Mouse (Mus musculus) midbrain, embryonic 16.5 days (tissue): ENCODE measurements around the gene Pdlim4. TPM values are rescaled to one million over a fixed set of nuclear protein-coding genes. Genes with fewer than 3 reads are reported as not detected.

Experiments used
- ATAC-seq: fragments of 200-750 bp; cut with Nextera tagmentation; 2 replicates; pipeline ENCODE4 v1.8.0; 2017; ENCODE audit warnings: moderate TSS enrichment
- H3K27ac ChIP-seq: fragments of 300-500 bp; sonication (generic); 2 replicates; pipeline ENCODE4 v1.5.1; 2014; ENCODE audit warnings: mild to moderate bottlenecking, low read length, mixed read lengths
- H3K27me3 ChIP-seq: fragments of 300-500 bp; sonication (generic); 2 replicates; pipeline ENCODE4 v1.6.1; 2014; ENCODE audit warnings: low read depth, low read length, mixed read lengths; ENCODE audit not compliant: control insufficient read depth, insufficient read depth
- H3K36me3 ChIP-seq: fragments of 300-500 bp; sonication (generic); 2 replicates; pipeline ENCODE4 v1.6.1; 2014; ENCODE audit warnings: mild to moderate bottlenecking, low read length, moderate library complexity, mixed read lengths; ENCODE audit not compliant: control insufficient read depth, insufficient read depth
- H3K4me1 ChIP-seq: fragments of 300-500 bp; sonication (generic); 2 replicates; pipeline ENCODE4 v1.6.1; 2014; ENCODE audit warnings: mild to moderate bottlenecking, low read length, mixed read lengths; ENCODE audit not compliant: control insufficient read depth, insufficient read depth
- H3K4me2 ChIP-seq: fragments of 300-500 bp; sonication (generic); 2 replicates; pipeline ENCODE4 v1.6.1; 2014; ENCODE audit warnings: mild to moderate bottlenecking, low read length, mixed read lengths
- H3K4me3 ChIP-seq: fragments of 300-500 bp; sonication (generic); 2 replicates; pipeline ENCODE4 v1.5.1; 2014; ENCODE audit warnings: low read depth, mild to moderate bottlenecking, low read length, moderate library complexity, mixed read lengths
- H3K9ac ChIP-seq: fragments of 300-500 bp; sonication (generic); 2 replicates; pipeline ENCODE4 v1.6.1; 2014; ENCODE audit warnings: low read depth, low read length, mixed read lengths
- H3K9me3 ChIP-seq: fragments of 300-500 bp; sonication (generic); replicated peaks from 2 replicates; pipeline ENCODE4 v1.6.1; 2014; ENCODE audit warnings: mild to moderate bottlenecking, low read length, mixed read lengths; ENCODE audit not compliant: control insufficient read depth, poor library complexity, severe bottlenecking
- WGBS: fragments of 180-500 bp; shearing (Covaris S2); extraction: QIAGEN DNeasy Blood & Tissue Kit; methylation state at CpG from one replicate; pipeline ENCODE4 v1.1.7; 2014; 5-methylcytosine and 5-hydroxymethylcytosine counted together
- polyA plus RNA-seq: library from polyadenylated mRNA; unstranded; fragments of >200 nt; fragmentation: Nextera tagmentation; extraction: Ambion mirVana; gene quantifications from 2 replicates; pipeline ENCODE4 v1.2.1, GENCODE M21; 2015

Gene Pdlim4
- polyA plus RNA-seq, 1 experiment from 2014 or later, result 26.7 TPM

DNA sequence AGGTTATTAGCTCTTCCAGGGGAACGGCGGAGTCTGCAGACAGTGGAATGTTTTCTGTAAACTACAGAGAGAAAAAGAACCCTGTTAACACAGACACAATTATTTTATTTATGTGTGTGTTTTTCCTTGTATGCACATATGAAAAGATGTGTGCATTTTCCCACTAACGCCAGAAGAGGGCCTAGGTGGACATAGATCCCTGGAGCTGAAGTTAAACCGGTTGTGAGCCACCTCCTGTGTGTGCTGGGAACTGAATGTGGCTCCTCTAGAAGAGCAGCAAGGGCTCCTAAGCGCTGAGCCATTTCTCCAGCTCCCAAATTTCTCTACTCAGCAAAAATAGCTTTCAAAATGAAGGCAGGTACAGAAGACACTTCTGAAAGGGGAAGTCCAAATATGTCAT is 17.0 kb upstream of the Pdlim4 start:
- no peak overlapping the region for H3K27ac ChIP-seq
- no peak overlapping the region for H3K9ac ChIP-seq
- no peak overlapping the region for H3K4me2 ChIP-seq
- H3K4me3 ChIP-seq, result no peak overlapping the region
- ATAC-seq, result no peak
- no peaks in the 10 kb centered on the region for H3K36me3 ChIP-seq
- no peaks in the 10 kb centered on the region for H3K27me3 ChIP-seq
- 63% methylated on average over 5 of the region's 5 CpGs for WGBS
- no peaks in the 10 kb centered on the region for H3K4me1 ChIP-seq
- H3K9me3 ChIP-seq, result no peaks in the 10 kb centered on the region

DNA sequence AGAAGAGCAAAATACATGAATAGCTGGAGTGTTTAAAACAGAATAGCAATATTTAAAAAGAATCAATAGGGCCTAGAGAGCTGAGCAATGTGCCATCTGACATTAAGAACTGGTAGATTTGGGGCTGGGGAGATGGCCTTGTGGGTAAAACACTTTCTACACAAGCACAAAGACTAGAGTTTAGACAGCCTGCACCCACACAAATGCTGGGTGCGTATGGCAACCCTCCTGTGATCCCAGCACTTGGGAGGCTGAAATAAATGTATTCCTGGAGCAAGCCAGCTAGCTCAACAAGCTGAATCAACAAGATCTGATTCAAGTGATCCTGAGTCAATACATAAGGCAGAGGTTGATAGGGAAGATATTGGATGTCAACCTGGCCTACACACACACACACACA is 16.2 kb upstream of the Pdlim4 start:
- Histone ChIP-seq H3K9ac (no peak overlapping the region), H3K4me3 (no peak overlapping the region), H3K36me3 (no peaks in the 10 kb centered on the region), H3K27me3 (no peaks in the 10 kb centered on the region), H3K4me2 (no peak overlapping the region), H3K9me3 (no peaks in the 10 kb centered on the region), H3K4me1 (no peaks in the 10 kb centered on the region), H3K27ac (no peak overlapping the region)
- 88% methylated on average over 1 of the region's 1 CpGs for WGBS
- no peak for ATAC-seq

DNA sequence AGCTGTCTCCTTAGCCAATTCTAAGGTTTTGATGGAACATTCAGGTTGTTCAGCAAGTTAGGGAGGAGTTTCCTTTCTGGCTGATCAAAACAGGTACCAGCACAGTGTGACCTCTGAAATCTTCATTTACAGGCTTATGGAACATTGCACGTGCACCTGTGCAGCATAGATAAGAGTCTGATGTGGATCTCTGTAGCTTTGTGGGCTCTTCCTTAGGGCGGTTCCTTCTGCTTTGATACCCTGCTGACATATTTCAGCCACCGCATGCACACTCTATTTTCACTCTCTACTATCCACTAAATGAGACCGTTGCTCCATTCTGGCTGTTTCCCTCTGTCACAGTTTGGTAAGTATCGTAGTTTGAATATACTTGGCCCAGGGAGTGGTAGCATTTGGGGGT is 13.9 kb upstream of the Pdlim4 start:
- Histone ChIP-seq H3K36me3 (no peaks in the 10 kb centered on the region), H3K9ac (no peak overlapping the region), H3K4me3 (no peak overlapping the region), H3K27me3 (no peaks in the 10 kb centered on the region), H3K27ac (no peak overlapping the region), H3K4me2 (no peak overlapping the region), H3K4me1 (no peaks in the 10 kb centered on the region), H3K9me3 (no peaks in the 10 kb centered on the region)
- WGBS, result 94% methylated on average over 5 of the region's 5 CpGs
- ATAC-seq, result no peak

DNA sequence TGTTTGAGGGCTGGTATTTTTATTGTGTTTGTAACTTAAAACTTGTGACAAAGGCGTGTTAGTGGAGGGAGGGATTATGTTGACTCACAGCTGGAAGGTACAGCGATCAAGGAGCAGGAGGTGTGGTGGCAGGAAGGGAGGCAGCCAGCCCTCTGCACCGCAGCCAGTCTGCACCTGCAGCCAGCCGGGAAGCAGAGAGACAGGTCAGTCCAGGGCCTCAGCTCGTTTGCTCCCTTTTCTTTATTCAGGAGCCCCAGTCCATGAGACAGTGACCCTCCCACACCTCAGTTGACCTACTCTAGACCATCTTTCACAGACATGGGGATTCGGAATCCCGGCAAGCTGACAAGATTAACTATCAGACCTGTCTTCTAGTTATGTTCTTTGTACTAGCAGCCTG is 11.6 kb upstream of the Pdlim4 start:
- H3K27me3 ChIP-seq, result no peaks in the 10 kb centered on the region
- H3K36me3 ChIP-seq, result no peaks in the 10 kb centered on the region
- H3K9ac ChIP-seq, result no peak overlapping the region
- H3K4me1 ChIP-seq, result no peaks in the 10 kb centered on the region
- no peak overlapping the region for H3K4me3 ChIP-seq
- no peak overlapping the region for H3K27ac ChIP-seq
- no peaks in the 10 kb centered on the region for H3K9me3 ChIP-seq
- H3K4me2 ChIP-seq, result no peak overlapping the region
- no peak for ATAC-seq
- 39% methylated on average over 7 of the region's 7 CpGs for WGBS

DNA sequence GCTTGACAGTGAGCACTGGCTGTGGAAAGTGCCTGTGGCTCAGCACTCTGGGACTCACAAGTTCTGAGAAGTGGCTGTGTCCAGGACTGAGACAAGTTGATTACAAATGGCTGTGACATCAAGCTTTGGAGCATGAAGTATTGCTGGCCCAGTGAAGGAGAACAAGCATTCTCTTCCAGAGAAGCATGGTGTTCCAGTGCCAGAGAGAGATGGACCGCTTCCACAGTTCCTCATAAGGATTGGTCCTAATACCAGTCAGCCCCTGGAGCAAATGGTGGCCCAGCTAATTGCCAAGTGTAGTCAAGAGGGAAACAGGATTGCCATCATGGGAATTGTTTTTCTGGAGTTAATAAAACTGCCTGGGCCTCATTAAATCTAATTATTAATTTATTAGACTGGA is 7.3 kb upstream of the Pdlim4 start:
- no peaks in the 10 kb centered on the region for H3K27me3 ChIP-seq
- no peaks in the 10 kb centered on the region for H3K36me3 ChIP-seq
- H3K4me1 ChIP-seq, result no peaks in the 10 kb centered on the region; the same call in 1 of the 2 replicates
- no peak overlapping the region for H3K9ac ChIP-seq
- no peaks in the 10 kb centered on the region for H3K9me3 ChIP-seq
- no peak for ATAC-seq
- H3K4me2 ChIP-seq, result no peak overlapping the region
- no peak overlapping the region for H3K4me3 ChIP-seq
- 89% methylated on average over 1 of the region's 1 CpGs for WGBS
- no peak overlapping the region for H3K27ac ChIP-seq

DNA sequence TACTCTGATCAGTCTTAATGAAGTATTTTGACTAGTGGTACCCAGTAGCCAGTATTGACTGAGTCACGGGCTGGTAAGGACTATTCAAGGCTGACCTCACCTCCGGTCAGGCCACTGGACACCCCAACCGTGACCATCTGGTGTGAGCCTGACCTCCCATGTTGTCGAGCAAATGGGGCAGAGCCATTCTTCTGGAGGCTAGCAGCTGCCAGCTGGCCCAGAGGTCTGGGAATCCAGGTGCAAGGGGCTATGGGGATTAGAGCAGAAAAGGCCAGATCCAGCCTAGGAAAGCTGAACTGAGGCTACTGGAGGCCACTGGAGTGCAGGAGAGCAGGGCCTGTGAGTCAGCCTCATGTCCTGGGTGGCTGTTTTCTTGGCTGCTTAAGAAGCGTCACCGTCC is 6.5 kb upstream of the Pdlim4 start:
- Histone ChIP-seq H3K27ac (no peak overlapping the region), H3K9ac (no peak overlapping the region), H3K4me2 (no peak overlapping the region), H3K27me3 (no peaks in the 10 kb centered on the region), H3K36me3 (no peaks in the 10 kb centered on the region), H3K4me1 (no peaks in the 10 kb centered on the region; the same call in 1 of the 2 replicates), H3K4me3 (no peak overlapping the region), H3K9me3 (no peaks in the 10 kb centered on the region)
- WGBS, result 70% methylated on average over 6 of the region's 6 CpGs
- ATAC-seq, result no peak

DNA sequence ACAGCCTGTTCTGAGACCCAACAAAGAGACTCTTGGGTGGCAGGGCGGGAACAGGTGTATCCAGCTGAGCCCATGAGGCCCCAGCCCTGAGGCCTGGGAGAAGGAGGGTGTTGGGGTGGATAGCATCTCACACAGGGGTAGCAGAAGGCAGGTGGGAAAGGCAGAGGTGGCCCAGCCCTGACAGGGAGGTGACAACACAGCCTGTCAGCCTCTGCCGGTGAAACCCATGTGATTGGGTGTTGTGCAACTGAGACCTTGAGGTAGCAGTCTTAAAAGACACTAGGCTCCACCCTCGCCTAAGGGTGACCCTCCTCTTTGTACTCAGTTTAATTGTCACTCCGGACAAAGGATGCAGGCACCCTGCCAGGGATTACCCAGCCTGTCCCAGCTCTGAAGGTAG is 4.5 kb upstream of the Pdlim4 start:
- 37% methylated on average over 4 of the region's 4 CpGs for WGBS
- Histone ChIP-seq H3K27ac (no peak overlapping the region), H3K4me2 (no peak overlapping the region), H3K9ac (no peak overlapping the region), H3K4me1 (no peaks in the 10 kb centered on the region; the same call in 1 of the 2 replicates), H3K36me3 (no peaks in the 10 kb centered on the region), H3K27me3 (peaks cover 3% of the 10 kb centered on the region), H3K9me3 (no peaks in the 10 kb centered on the region), H3K4me3 (no peak overlapping the region)
- ATAC-seq, result no peak

DNA sequence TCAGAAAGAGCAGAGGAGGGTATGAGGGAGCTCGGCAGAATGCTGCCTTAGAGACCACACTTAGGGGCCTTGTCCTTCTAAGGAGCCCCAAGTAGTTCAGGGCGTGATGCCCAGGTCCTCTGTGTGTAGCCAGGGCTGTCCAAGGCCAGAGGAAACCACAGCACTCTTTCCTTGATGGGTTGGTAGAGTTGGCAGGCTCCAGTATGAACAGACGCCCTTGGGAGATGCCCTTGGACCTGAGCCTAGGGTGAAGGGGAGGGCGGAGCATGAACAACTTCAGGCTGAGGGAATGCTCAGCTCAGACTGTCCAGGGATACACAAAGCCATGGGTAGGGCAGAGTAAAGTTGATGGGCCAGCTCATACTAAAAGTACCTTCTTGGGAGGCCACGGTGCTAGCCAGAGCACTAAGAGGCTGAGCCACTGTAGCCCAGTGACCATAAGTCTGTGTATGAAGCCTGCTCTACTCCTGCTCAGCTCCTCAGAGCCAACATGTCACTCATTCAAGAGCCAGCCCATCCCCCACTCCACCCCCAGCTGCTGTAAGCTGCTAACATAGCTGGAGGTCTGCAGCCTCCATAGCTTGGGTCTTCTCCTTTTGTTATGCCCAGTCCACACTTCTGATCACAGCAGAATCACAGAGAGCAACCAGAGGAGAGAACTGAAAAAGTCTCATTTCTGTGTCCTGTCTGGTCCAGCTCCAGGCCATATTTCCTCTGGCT is 3.1 kb upstream of the Pdlim4 start:
- Histone ChIP-seq H3K9ac (no peak overlapping the region), H3K27ac (no peak overlapping the region), H3K27me3 (peaks cover 7% of the 10 kb centered on the region), H3K4me2 (no peak overlapping the region), H3K36me3 (no peaks in the 10 kb centered on the region), H3K4me1 (no peaks in the 10 kb centered on the region; the same call in 1 of the 2 replicates), H3K9me3 (no peaks in the 10 kb centered on the region), H3K4me3 (no peak overlapping the region)
- 93% methylated on average over 5 of the region's 5 CpGs for WGBS
- no peak for ATAC-seq

DNA sequence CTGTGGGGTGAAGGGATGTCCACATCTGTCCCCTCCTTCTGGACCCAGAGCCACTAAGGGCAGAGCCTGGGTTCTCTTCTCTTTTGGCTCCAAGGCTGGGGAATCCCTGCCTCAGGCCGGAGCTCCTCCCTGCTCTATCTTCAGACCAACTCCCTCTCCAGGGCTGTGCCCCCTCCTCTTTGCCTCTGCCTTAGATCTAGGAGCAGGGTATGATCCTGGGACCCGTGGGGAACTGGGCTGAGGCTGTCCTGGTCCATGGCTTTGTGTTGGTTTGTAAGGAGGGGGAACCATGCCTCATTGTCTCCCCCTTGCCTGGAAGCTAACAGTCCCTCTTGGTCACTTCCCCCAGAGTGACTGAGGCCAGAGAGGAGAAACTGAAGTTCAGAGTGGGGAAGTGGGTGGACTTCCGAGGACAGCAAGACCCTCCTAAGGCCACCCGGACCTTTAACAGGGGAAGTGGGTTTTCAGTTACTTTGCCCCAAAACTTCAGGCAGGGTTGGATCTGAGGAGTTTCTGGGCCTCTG is 756 bp downstream of the Pdlim4 start:
- Histone ChIP-seq H3K27me3 (peaks cover 7% of the 10 kb centered on the region), H3K4me2 (peak overlapping the region; percentile 66), H3K27ac (no peak overlapping the region), H3K4me1 (no peaks in the 10 kb centered on the region; the same call in 1 of the 2 replicates), H3K36me3 (no peaks in the 10 kb centered on the region), H3K9me3 (no peaks in the 10 kb centered on the region), H3K4me3 (peak overlapping the region; percentile 43), H3K9ac (no peak overlapping the region)
- no peak for ATAC-seq
- WGBS, result 44% methylated on average over 4 of the region's 4 CpGs
